Mouse (Mus musculus) frontal cortex, postnatal 10 days (tissue): ENCODE data around the gene Necab3.
A peak's percentile ranks its signal among the peaks of the same experiment; 100 is the strongest.

Experiments
- DNase-seq, 2 experiments: peaks; one replicate each; pipeline ENCODE4 v3.0.0; 2022; ENCODE audit warnings: low spot score in 2 of 2, mixed read lengths in 1 of 2

The Necab3 gene

GRCm38 (mm10) chr2:154558264-154559039 lies at the start of gene Necab3:
Gene Necab3, minus strand, starts transcription at chr2:154558890.
- no peak for DNase-seq

GRCm38 (mm10) chr2:154606965-154607364 lies 48.3 kb upstream of the Necab3 start:
- DNase-seq = no peak

DNA sequence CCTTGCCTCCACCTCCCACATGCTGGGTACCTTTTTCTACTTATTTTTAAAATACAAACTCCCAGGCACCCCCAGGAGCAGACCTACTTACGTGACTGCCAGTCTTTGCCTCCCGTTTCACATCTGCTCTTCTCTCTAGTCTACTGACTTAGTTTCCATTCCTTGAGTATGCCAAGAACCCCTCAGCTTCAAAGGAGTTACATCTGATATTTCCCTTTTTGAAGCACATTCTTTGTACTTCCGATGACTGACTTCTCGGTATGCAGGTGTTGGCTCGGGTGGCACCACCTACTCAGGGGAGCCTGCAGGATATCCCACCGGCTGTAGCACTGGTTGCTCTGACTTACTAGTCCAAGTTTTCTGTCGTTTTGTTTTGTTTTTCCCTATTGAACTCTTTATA lies 45.5 kb upstream of the Necab3 start:
- no peak for DNase-seq

- DNase-seq = peak; percentile 98 to 99
Observed at GRCm38 (mm10) chr2:154603638-154604153, 45.0 kb upstream of the Necab3 start, which contains the start of gene Pxmp4. Gene Pxmp4, minus strand, starts transcription at chr2:154603708.

DNA sequence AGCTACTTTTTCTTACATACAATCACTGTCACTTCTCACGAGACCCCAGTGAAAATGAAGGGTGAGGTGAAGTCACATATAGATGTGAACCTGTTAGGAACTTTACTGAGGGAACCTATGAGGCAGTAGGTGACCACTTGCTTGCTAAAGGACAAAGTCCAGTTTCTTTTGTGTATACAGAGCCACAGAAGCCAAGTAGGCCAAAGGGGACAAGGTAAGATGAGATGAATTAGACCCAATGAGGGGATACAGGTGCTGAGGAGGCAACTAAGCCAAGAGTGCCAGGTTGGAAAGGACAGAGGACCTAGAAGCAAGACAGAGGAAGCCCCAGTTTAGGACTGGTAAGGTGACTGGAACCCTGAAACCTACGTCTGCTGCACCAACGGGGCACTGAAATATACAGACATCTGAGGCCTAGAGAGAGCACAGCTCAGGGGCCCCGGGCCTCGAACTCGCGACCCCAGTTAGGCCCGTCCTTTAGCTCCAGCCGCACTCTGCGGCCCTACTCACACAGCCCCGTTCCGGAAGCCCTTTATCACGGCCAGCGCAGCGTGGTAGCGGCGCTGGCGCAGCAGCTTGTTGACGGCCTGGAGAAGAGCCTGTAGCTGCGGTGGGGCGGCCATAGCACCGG lies 44.4 kb upstream of the Necab3 start:
- no peak for DNase-seq

DNA sequence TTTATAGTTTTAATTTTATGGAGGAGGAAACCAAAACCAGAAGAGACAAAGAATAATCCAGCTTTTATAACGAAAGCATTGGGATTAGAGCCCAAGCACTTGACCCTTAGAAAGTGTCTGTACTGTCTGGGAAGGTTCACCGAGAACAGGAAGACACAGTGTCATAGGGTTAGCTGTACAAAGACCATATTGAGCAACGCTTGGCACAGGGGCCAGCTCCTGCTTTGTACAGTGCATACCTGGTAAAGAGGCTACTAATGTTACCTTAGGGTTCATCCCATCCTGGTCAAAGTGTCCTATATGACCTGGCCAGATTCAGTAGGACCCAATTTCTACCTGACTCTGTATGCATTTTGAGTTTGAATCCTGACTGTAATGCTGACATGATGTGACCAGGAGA lies 42.6 kb upstream of the Necab3 start:
- no peak for DNase-seq

GRCm38 (mm10) chr2:154600586-154600985 lies 41.9 kb upstream of the Necab3 start:
- DNase-seq = no peak

DNA sequence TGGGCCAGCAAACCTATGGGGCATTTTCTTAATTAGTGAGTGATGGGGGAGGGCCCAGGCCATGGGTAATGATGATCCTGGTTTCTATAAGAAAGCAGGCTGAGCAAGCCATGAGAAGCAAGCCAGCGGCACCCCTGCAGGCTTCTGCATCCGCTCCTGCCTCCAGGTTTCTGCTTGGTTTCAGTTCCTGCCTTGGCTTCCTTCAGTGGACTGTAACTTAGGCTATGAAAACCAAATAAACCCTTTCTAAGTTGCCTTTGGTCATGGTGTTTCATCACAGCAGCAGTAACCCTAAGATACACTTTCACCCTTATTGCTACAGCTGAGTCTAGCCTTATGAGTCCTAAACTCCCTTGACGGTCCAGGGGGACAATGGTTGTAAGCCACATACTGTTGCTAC lies 38.7 kb upstream of the Necab3 start:
- no peak for DNase-seq

- no peak for DNase-seq
Observed at GRCm38 (mm10) chr2:154595775-154596174, 37.1 kb upstream of the Necab3 start.

DNA sequence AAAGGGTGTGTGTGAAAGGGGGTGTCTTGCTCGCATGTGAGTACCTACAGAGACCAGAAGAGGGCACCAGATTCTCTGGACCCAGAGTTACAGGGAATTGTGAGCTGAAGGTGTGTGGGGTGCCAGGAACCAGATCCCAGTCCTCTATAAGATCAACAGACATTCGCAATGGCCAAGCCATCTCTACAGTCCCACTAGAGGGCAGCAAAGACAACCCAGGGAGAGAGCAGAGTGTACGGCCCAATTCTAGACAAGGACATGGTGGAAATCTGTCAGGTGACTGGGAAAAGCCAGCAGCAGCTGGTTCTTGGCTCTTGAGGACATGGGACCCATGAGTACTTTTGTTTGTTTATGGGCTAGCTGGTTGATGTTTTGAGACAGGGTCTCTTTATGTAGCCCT lies 34.3 kb upstream of the Necab3 start:
- DNase-seq = no peak

DNA sequence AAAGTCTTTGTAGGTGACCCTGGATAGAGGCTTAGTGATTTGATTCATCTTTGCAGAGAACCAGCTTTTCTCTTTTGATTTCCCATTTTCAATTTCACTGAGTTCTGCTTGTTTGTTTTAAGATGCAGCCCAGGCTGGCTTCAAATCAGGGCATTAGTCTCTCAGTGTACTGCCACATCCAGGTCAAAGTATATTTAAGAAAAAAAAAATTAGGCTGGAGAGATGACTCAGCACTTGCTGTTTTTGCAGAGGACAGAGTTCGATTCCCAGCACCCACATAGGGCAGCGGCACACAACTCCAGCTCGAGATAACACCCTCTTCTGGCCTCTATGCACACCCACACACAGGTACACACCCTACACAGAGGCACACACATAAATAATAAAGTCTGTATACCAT lies 32.5 kb upstream of the Necab3 start:
- no peak for DNase-seq

GRCm38 (mm10) chr2:154589051-154589450 lies 30.4 kb upstream of the Necab3 start:
- DNase-seq = no peak

DNA sequence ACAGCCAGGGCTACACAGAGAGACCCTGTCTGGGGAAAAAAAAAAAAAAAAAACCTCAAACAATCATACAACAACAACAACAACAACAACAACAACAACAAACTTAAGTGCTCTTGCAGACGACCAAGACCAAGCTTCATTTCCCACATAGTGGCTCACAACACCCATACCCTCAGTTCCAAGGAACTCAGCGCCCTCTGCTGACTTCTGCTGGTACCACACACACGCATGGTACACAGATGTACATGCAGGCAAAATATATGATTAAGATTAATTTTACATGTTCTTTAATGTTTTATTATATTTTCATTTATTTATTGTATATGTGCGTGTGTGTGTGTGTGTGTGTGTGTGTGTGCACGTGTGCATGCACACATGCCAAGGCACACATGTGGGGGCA lies 27.7 kb upstream of the Necab3 start:
- DNase-seq = peak in 1 of 2 experiments; percentile 54

GRCm38 (mm10) chr2:154584931-154585601 lies 26.4 kb upstream of the Necab3 start:
- no peak for DNase-seq

DNA sequence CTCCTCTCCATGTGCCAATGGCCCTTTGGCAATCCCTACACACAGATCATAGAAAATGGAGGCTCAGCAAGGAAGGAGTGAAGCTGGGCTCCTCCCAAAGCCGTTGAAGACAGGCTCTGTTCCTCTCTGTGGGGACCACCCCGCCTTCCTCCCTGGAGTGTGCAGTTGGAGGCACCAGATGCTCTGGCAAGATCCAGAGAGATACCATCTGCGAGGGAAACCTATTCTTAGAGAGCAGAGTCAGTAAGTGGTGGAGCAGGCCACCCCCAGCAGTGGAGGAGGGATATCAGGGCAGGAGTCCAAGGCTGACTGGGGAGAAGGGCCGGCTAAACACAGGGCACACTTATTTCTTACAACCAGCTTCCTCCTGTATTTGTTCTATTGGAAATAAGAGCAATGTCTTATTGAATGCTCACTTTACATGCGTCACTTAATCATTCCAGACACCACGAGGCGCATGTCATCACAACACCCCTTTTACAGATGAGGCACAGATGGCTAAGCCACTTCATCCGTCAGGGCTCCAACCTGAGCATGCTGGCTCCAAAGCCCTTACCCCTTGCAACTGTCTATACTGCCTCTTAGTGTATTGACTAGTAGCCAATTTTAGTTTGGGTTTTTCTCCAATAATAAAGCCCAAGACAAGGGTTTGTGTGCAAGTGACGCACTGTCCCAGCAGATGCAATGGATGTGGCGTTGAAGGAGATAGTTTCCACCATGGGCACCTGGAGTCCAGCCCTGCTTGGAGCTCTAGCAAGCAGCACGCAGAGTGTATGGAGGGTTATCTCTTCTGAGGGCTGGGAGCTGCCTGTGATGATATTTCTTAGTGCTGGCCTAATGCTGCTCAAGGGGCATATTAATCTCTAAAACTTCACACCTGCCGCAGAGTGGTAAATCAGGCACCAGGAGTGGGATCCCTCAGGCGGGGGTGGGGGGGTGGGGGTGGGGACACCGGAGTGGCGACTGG lies 25.5 kb upstream of the Necab3 start:
- peak; percentile 82 to 90 for DNase-seq

GRCm38 (mm10) chr2:154581421-154581820 lies 22.7 kb upstream of the Necab3 start:
- no peak for DNase-seq

GRCm38 (mm10) chr2:154580586-154580985 lies 21.9 kb upstream of the Necab3 start:
- no peak for DNase-seq

DNA sequence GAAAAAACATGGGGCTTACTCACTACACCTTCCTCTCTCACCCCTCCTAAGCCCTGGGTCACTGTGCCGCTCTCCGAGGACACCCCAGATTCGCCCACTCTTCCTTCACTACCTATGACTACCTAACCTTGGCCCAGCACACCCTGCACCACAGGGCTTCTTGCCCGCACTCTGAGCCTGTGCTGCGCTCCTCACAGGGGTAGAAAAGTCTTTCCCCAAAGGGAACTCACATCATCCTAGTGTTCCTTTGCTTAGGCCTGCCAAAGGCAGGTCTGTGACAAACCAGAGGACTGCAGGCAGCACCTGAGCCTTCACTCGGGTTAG lies 19.0 kb upstream of the Necab3 start:
- DNase-seq = no peak

DNA sequence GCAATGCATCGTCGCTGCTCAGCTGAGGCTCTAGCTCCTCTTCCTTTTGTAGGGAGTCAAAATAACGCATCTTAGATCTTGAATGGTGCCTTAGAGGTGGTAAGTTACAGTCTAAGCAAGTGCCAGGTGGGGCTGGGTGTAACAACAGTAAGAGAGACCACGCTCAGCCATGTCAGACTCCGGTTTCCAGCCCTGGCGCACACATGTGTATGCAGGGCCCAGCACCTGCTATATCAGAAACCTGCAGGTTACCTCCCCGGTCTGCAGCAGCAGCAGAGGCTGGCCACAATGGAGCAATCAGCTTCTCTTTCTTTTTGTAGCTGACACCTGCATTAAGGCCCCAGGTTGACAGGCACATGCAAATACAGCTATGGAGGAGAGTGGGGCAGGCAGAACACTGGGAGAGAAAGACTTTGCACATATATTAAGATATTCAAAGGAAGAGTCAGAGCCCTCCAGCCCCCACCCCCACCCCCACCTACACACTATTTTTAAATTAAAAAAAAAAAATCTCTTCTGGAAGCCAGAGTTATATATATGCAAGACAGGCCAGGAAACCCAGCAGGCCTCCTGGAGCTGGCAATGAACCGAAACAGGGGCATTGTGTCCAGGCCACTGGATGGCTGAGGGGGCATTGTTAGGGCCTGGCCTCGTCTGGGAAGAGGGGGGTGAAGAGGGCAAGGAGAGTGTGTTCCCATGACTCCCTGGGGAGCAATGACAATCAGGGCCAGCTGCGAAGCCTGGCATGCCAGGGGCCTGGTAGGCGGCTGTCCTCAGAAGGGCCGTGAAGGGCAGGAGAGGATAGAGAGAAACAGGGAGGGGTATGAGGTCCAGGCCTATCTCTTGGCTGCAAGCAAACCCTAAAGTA lies 18.4 kb upstream of the Necab3 start:
- no peak for DNase-seq

DNA sequence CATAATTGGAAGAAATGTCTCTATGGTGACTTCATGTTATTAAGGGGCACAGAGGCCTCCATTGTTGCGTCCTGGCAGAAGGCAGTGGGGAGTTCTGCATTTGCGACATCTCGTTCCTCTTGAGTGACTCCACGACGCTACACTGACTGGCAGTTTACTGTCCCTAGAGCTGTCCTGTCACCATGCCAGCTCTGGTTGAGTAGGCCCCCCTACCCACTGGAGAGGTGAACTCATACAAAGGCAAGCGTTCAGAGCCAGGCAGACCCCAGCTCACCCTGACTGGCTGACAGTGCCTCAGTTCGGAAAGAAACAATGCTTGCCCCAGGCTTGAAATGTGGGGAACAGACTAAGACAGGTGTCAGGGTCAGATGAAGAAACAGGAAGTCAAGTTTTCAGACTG lies 15.6 kb upstream of the Necab3 start:
- DNase-seq = no peak

DNA sequence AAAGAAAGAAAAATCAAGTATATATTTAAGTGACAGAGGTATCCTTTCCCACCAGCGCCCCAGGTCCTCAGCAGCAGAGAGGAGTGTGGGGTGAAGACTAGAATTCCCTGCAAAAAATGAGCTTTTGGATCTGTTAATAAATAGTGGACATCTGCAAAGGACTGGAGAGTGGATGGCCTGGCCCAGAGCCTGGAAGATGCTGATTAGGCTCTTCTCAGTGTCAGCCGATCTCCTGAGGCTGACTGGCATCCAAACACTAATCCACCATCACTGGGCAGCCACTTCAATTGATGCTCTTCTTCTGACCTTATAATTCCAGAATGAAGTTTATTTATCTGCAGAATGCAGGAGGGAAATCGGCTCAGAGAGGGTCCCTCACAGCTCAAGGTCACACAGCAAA lies 14.3 kb upstream of the Necab3 start:
- no peak for DNase-seq
